In genomic region chr2:121085480-121086185, GRCm38 (mm10) we compare ENCODE assay signal across 15 mouse cellular contexts. TPM values are rescaled to one million over a fixed set of nuclear protein-coding genes. Genes with fewer than 3 reads are reported as not detected.
A peak's percentile ranks its signal among the peaks of the same experiment; 100 is the strongest.
DNase-seq lines count a peak whose midpoint lies in the region; ATAC-seq lines count a peak whose summit lies in the region.
"Had no signal": no experiment of that assay in that cellular context is flagged by ENCODE, and none has a peak within 500 bp of the region (broad histone marks: within the 10 kb centered on the region; RNA-seq: fewer than 3 reads in every experiment).

Tgm5 (minus strand) TSS chr2:121085841.

- H3K4me2 ChIP-seq in embryonic facial prominence, embryonic 14.5 days (ENCODE audit: low read depth, low read length): no peak within 1 kb of the TSS
- H3K4me2 ChIP-seq in forebrain, embryonic 16.5 days (ENCODE audit: low read length): no peak within 1 kb of the TSS
- H3K4me2 ChIP-seq: hindbrain, embryonic 12.5 days; limb, embryonic 13.5 days had no signal

- H3K9ac ChIP-seq in embryonic facial prominence, embryonic 14.5 days (ENCODE audit: low read depth, low read length): no peak within 1 kb of the TSS
- H3K9ac ChIP-seq in forebrain, embryonic 16.5 days (replicated peaks; ENCODE audit: low read depth, low read length): no peak within 1 kb of the TSS
- H3K9ac ChIP-seq: hindbrain, embryonic 12.5 days; limb, embryonic 13.5 days had no signal

- no peaks in the 10 kb centered on the region; the same call in 1 of the 2 replicates for H3K4me1 ChIP-seq in embryonic facial prominence, embryonic 14.5 days (ENCODE audit: control insufficient read depth, insufficient read depth, low read length)
- H3K4me1 ChIP-seq in embryonic facial prominence, embryonic 10.5 days: peaks cover 3% of the 10 kb centered on the region; the same call in 1 of the 2 replicates
- no peaks in the 10 kb centered on the region for H3K4me1 ChIP-seq in forebrain, embryonic 16.5 days (replicated peaks; ENCODE audit: control insufficient read depth, insufficient read depth, low read length)
- H3K4me1 ChIP-seq: hindbrain, embryonic 12.5 days; limb, embryonic 13.5 days had no signal

- no peaks in the 10 kb centered on the region for H3K36me3 ChIP-seq in embryonic facial prominence, embryonic 14.5 days (ENCODE audit: control insufficient read depth, insufficient read depth, low read length)
- H3K36me3 ChIP-seq in embryonic facial prominence, embryonic 10.5 days (replicated peaks): no peaks in the 10 kb centered on the region
- no peaks in the 10 kb centered on the region for H3K36me3 ChIP-seq in forebrain, embryonic 16.5 days (ENCODE audit: control insufficient read depth, insufficient read depth)
- H3K36me3 ChIP-seq: hindbrain, embryonic 12.5 days; limb, embryonic 13.5 days; midbrain, embryonic 10.5 days had no signal

- H3K27ac ChIP-seq in embryonic facial prominence, embryonic 14.5 days (replicated peaks; ENCODE audit: low read depth, low read length): no peak within 1 kb of the TSS
- no peak within 1 kb of the TSS for H3K27ac ChIP-seq in embryonic facial prominence, embryonic 10.5 days (replicated peaks)
- no peak within 1 kb of the TSS for H3K27ac ChIP-seq in forebrain, embryonic 16.5 days (ENCODE audit: low read length)
- H3K27ac ChIP-seq: hindbrain, embryonic 12.5 days; limb, embryonic 13.5 days; midbrain, embryonic 10.5 days had no signal

- DNase-seq in embryonic facial prominence, embryonic 14.5 days (ENCODE audit: low spot score): peak; percentile 31
- no peak for DNase-seq in embryonic facial prominence, embryonic 10.5 days (ENCODE audit: low spot score)
- DNase-seq in ovary, postnatal 36 days (ENCODE audit: low spot score): peak; percentile 17
- no peak for DNase-seq in ovary, adult 18-20 months (ENCODE audit: low spot score)
- peak; percentile 58 to 69 for DNase-seq in cerebellum, postnatal 14 days
- DNase-seq in kidney, postnatal 4 days: peak; percentile 22 to 38
- no peak for DNase-seq in frontal cortex, adult 2 months (ENCODE audit: extremely low spot score in 1 of 2, low spot score in 1 of 2)
- DNase-seq: gastrocnemius, postnatal 10 days; right cerebral cortex, postnatal 14 days had no signal

- H3K9me3 ChIP-seq in embryonic facial prominence, embryonic 14.5 days (ENCODE audit: control insufficient read depth, low read length): no peaks in the 10 kb centered on the region
- H3K9me3 ChIP-seq in embryonic facial prominence, embryonic 10.5 days: no peaks in the 10 kb centered on the region
- no peaks in the 10 kb centered on the region for H3K9me3 ChIP-seq in forebrain, embryonic 16.5 days (ENCODE audit: control insufficient read depth, low read length)
- H3K9me3 ChIP-seq: hindbrain, embryonic 12.5 days; limb, embryonic 13.5 days; midbrain, embryonic 10.5 days had no signal

- 42% methylated on average over 6 of the region's 6 CpGs for WGBS in embryonic facial prominence, embryonic 14.5 days
- 65% methylated on average over 6 of the region's 6 CpGs for WGBS in embryonic facial prominence, embryonic 10.5 days
- 60% methylated on average over 6 of the region's 6 CpGs for WGBS in forebrain, embryonic 16.5 days

- ATAC-seq in embryonic facial prominence, embryonic 14.5 days (ENCODE audit: low read depth): peak; percentile 41; the same call in 1 of the 2 replicates
- no peak for ATAC-seq in forebrain, embryonic 16.5 days
- ATAC-seq: intestine, postnatal 0 days had no signal

- no peak within 1 kb of the TSS for H3K4me3 ChIP-seq in embryonic facial prominence, embryonic 14.5 days (ENCODE audit: low read depth, low read length)
- H3K4me3 ChIP-seq in embryonic facial prominence, embryonic 10.5 days: no peak within 1 kb of the TSS
- H3K4me3 ChIP-seq in forebrain, embryonic 16.5 days (replicated peaks; ENCODE audit: low read length): no peak within 1 kb of the TSS
- H3K4me3 ChIP-seq: hindbrain, embryonic 12.5 days; limb, embryonic 13.5 days; midbrain, embryonic 10.5 days had no signal

- H3K27me3 ChIP-seq in embryonic facial prominence, embryonic 14.5 days (replicated peaks; ENCODE audit: control insufficient read depth, insufficient read depth, low read length): no peaks in the 10 kb centered on the region
- no peaks in the 10 kb centered on the region for H3K27me3 ChIP-seq in embryonic facial prominence, embryonic 10.5 days (replicated peaks; ENCODE audit: low read depth, poor library complexity, severe bottlenecking)
- no peaks in the 10 kb centered on the region for H3K27me3 ChIP-seq in forebrain, embryonic 16.5 days (replicated peaks; ENCODE audit: control insufficient read depth, insufficient read depth, low read length)
- H3K27me3 ChIP-seq: hindbrain, embryonic 12.5 days; limb, embryonic 13.5 days had no signal

RNA-seq across cellular contexts. Expression of gene Tgm5, which starts in this region (rescaled TPM):
- 0.38 and 0.86 TPM in 2 replicates for polyA plus RNA-seq in embryonic facial prominence, embryonic 14.5 days (2014; fragmentation: Nextera tagmentation; extraction: Ambion mirVana)
- polyA plus RNA-seq in embryonic facial prominence, embryonic 10.5 days (2016; fragmentation: Nextera tagmentation; extraction: Ambion mirVana): not detected in 2 replicates
- polyA plus RNA-seq in frontal cortex, adult 2 months (2012; rRNA removed): 0.04 TPM in 2 replicates
- polyA plus RNA-seq in forebrain, embryonic 16.5 days (2015; fragmentation: Nextera tagmentation; extraction: Ambion mirVana): 0.09 TPM in 1 of 2 replicates, not detected in the other
- polyA plus RNA-seq: heart, embryonic 14.5 days; hindbrain, embryonic 12.5 days; limb, embryonic 13.5 days; midbrain, embryonic 10.5 days had no signal

Comparison
In these comparisons a context has a peak if more than half of its experiments do, and no peak if none do; other contexts are left out.
1. DNase-seq: peak in ovary, postnatal 36 days (single experiment), cerebellum, postnatal 14 days (2 of 2) and kidney, postnatal 4 days (2 of 2); none in embryonic facial prominence, embryonic 10.5 days (single experiment), ovary, adult 18-20 months (single experiment) and frontal cortex, adult 2 months (0 of 2).
2. Peak in DNase-seq and ATAC-seq in embryonic facial prominence, embryonic 14.5 days; RNA of the gene not detected or under 1 TPM.